Mouse (Mus musculus) small intestine, adult 2 months (tissue): ENCODE data around the gene Ube2h. TPM values are rescaled to one million over a fixed set of nuclear protein-coding genes. Genes with fewer than 3 reads are reported as not detected.

Experiments
- H3K27ac ChIP-seq: fragments of 200-500 bp; 2 replicates; pipeline ENCODE4 v1.5.1; 2012; ENCODE audit warnings: low read depth, low read length, control low read depth, inconsistent platforms; ENCODE audit not compliant: insufficient read depth
- H3K27me3 ChIP-seq: fragments of 200-500 bp; 2 replicates; pipeline ENCODE4 v1.6.1; 2012; ENCODE audit warnings: mild to moderate bottlenecking, moderate library complexity, low read length, inconsistent platforms; ENCODE audit not compliant: control insufficient read depth, insufficient read depth
- H3K36me3 ChIP-seq: fragments of 200-500 bp; 2 replicates; pipeline ENCODE4 v1.6.1; 2012; ENCODE audit warnings: mild to moderate bottlenecking, low read length, control low read depth, inconsistent platforms; ENCODE audit not compliant: control insufficient read depth, insufficient read depth
- H3K4me1 ChIP-seq: fragments of 200-500 bp; 2 replicates; pipeline ENCODE4 v1.6.1; 2012; ENCODE audit warnings: low read length, inconsistent platforms, mixed read lengths; ENCODE audit not compliant: control insufficient read depth, insufficient read depth, insufficient read length
- H3K4me3 ChIP-seq: fragments of 200-500 bp; 2 replicates; pipeline ENCODE4 v1.5.1; 2012; ENCODE audit warnings: low read depth, mild to moderate bottlenecking, control low read depth, inconsistent platforms, low read length, moderate library complexity
- CTCF ChIP-seq: fragments of 200-500 bp; IDR thresholded peaks from 2 replicates; pipeline ENCODE4 v1.5.1; 2012; ENCODE audit warnings: low read depth, mild to moderate bottlenecking, control low read depth, inconsistent platforms, low read length, moderate library complexity, mixed read lengths; ENCODE audit not compliant: insufficient replicate concordance, insufficient read length; ENCODE audit errors: extremely low read depth
- POLR2A ChIP-seq: fragments of 200-500 bp; IDR thresholded peaks from 2 replicates; pipeline ENCODE4 v1.6.1; 2012; ENCODE audit warnings: low read depth, mild to moderate bottlenecking, control low read depth, inconsistent platforms, low read length, moderate library complexity
- WGBS: fragments of 180-500 bp; shearing (Covaris S2); methylation state at CpG from one replicate; pipeline ENCODE4 v1.1.7; 2018; 5-methylcytosine and 5-hydroxymethylcytosine counted together
- polyA plus RNA-seq: library from polyadenylated mRNA; depleted of rRNA; stranded (reverse); fragments of >200 nt; gene quantifications from 2 replicates; pipeline ENCODE4 v1.2.3, GENCODE M21; 2012

The Ube2h gene
- polyA plus RNA-seq, 1 experiment = 97.7 TPM

DNA sequence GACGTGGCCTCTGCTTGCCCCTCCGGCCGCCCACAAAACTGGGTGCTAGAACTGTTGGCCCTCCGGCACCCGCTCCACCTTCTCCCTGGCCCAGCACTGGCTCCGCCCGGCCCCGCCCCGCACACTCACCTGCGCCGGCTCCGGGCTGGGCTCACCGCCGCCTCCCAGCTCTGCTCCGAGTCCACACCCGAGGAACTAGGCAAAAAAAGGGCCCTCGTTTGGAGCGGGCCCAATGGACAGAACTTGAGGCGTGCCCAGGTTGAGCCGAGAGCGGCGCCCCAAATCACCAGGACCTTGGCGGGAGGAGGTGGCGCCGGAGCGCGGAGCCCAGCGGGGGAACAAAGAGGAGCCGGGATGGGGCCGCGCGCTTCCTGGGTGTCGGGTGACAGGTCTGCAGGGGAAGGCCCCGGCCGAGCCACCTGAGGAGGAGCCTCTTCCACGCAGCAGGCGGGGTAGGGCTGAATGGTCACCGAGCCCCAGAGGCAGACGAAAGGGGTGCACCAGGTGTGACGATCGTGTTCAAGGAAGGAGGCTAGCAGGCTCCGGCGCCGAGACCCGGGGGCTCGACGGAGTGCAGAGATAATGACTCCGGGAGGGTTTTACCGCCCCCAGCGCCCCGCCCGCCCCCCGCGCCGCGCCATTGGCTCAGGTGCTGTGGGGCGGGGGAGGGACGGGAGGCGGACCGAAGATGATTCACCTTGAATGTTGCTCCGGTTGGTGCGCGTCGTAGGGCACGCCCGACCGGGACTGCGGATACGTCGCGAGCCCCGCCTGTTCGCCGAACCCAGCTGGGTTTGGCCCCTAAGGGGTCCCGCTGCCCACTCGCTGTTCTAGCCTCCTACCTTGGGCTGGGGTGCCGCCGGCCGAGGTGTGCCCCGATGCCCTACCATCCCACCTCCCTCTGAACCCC lies 130.5 kb downstream of the Ube2h start:
- Histone ChIP-seq H3K4me1 (peaks cover 21% of the 10 kb centered on the region), H3K36me3 (no peaks in the 10 kb centered on the region), H3K27me3 (peaks cover 51% of the 10 kb centered on the region), H3K4me3 (peak overlapping the region; percentile 90), H3K27ac (peak overlapping the region; percentile 71)
- TF ChIP-seq POLR2A (peak; percentile 33; the same call in 1 of the 2 replicates), CTCF (no peak)
- 1% methylated on average over 80 of the region's 80 CpGs for WGBS

DNA sequence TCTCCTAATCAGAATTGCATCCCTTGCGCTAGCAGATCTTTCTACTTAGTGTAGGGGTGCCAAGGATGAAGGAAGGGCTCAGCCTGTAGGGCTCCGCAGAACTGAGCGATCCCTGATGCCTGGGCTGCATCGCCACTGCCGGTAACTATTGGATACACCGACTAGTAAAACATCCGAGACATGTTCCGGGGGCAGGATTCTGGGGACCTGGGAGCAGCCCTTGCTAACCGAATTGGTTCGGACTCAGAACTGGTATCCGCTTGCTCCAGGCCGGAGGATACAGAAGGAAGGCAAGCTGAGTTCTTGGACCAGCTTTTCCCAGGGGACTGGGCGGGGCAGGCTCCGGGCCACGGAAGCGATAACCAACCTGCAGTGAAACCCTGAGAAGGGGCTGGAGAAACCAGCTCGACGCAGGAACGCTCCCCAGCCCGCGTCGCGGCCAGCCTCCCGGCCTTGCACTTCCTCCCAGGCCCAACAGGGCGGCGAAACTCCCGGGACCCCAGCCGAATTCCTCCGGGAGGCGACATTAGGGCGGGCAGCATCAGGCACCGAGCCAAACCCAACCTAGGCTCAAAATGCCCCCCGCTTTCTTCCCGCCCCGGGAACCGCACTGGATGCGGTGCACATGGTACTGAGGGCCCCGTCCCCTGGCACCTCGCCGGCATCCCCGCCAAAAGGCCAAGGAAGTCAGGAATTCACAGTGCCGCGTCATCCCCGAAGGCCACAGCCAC lies 131.4 kb downstream of the Ube2h start:
- WGBS = 3% methylated on average over 44 of the region's 44 CpGs
- Histone ChIP-seq H3K4me1 (peaks cover 21% of the 10 kb centered on the region), H3K36me3 (no peaks in the 10 kb centered on the region), H3K4me3 (peak overlapping the region; percentile 90), H3K27ac (no peak overlapping the region; the same call in 1 of the 2 replicates), H3K27me3 (peaks cover 43% of the 10 kb centered on the region)
- TF ChIP-seq CTCF (peak; percentile 60; the same call in 1 of the 2 replicates), POLR2A (no peak)

DNA sequence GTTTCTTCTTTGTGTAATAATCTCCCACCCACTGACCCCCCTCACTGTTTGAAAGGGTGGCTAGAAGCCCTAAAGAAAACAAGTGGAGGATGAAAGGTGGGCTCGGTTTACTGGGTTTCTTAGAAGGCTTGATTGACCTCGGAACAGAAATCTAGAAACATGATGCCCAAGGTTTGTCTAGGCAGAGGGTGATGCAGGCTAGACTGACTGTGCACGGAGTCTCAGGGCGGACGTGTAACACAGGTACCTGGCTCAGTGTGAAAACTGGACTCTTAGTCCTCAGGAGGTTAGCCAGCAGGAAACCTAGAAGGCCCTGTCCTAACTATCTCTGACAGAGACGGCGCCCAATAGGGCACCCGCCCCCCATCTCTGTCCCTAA lies 131.9 kb downstream of the Ube2h start:
- TF ChIP-seq POLR2A = no peak
- no peak for TF ChIP-seq CTCF
- Histone ChIP-seq H3K27me3 (peaks cover 39% of the 10 kb centered on the region), H3K4me1 (peaks cover 21% of the 10 kb centered on the region), H3K27ac (no peak overlapping the region), H3K4me3 (peak overlapping the region; percentile 90; the same call in 1 of the 2 replicates), H3K36me3 (no peaks in the 10 kb centered on the region)
- 55% methylated on average over 8 of the region's 8 CpGs for WGBS

DNA sequence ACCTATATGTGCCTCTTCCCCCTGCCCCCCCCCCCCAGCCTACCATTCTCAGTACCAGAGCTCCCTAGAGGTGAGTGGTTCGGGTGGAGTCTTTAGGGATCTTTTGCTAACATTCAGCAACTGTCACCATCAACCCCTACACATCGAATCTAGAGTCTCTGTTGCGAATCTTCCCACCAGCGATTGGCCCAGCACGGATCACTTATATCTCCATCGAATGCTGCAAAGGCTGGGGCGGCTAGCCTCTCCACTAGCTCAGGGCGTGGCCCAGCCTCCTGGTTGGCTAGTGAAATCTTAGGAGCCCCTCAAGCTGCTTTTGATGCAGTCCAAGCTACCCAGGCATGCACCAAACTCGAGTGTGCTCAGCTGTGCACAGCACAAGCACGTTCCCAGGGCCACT lies 132.4 kb downstream of the Ube2h start:
- WGBS = 70% methylated on average over 10 of the region's 10 CpGs
- H3K27me3 ChIP-seq = peaks cover 35% of the 10 kb centered on the region

GRCm38 (mm10) chr6:30171226-30171625 lies 133.1 kb downstream of the Ube2h start:
- Histone ChIP-seq H3K27ac (no peak overlapping the region), H3K27me3 (peaks cover 27% of the 10 kb centered on the region), H3K4me3 (no peak overlapping the region), H3K4me1 (peaks cover 21% of the 10 kb centered on the region), H3K36me3 (no peaks in the 10 kb centered on the region)
- TF ChIP-seq CTCF (no peak), POLR2A (no peak)
- 59% methylated on average over 8 of the region's 8 CpGs for WGBS

More for the DNA sequence above, 132.4 kb downstream of the Ube2h start:
- peaks cover 21% of the 10 kb centered on the region for H3K4me1 ChIP-seq
- TF ChIP-seq CTCF (no peak), POLR2A (no peak)
- H3K27ac ChIP-seq = no peak overlapping the region
- H3K36me3 ChIP-seq = no peaks in the 10 kb centered on the region
- H3K4me3 ChIP-seq = no peak overlapping the region

DNA sequence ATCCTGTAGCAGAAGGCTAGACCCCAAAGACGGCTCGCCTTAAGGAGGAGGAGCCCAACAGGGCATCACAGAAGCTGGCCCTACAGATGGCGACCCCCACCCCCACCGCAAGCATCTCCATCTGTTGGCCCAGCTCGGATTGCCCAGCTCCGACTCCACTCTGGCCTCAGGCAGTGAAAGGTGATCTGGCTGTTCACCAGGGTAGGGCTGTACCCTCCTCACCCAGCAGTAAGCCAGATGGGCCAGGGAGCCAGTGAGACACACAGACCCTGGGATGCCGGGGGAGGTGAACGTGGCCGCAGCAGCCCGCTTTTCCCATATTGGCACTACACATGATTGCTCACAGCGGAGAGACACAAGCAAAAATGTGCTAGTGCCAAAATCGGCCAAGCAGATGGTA lies 135.2 kb downstream of the Ube2h start:
- Histone ChIP-seq H3K4me1 (peaks cover 4% of the 10 kb centered on the region; the same call in 1 of the 2 replicates), H3K27me3 (peaks cover 8% of the 10 kb centered on the region; the same call in 1 of the 2 replicates), H3K27ac (no peak overlapping the region), H3K4me3 (no peak overlapping the region), H3K36me3 (no peaks in the 10 kb centered on the region)
- no peak for TF ChIP-seq CTCF
- no peak for TF ChIP-seq POLR2A
- 89% methylated on average over 12 of the region's 12 CpGs for WGBS

- Histone ChIP-seq H3K27me3 (peaks cover 5% of the 10 kb centered on the region; the same call in 1 of the 2 replicates), H3K27ac (no peak overlapping the region), H3K4me3 (no peak overlapping the region), H3K4me1 (0 out of 2 replicates have a peak, but pooled peaks cover 3% of the 10 kb centered on the region), H3K36me3 (no peaks in the 10 kb centered on the region)
- TF ChIP-seq POLR2A (no peak), CTCF (no peak)
- WGBS = 93% methylated on average over 3 of the region's 3 CpGs
These were observed 136.1 kb downstream of the Ube2h start for GRCm38 (mm10) chr6:30168275-30168674.
